Mouse (Mus musculus) midbrain, embryonic 15.5 days (tissue): ENCODE data around the gene Pkd1. TPM values are rescaled to one million over a fixed set of nuclear protein-coding genes. Genes with fewer than 3 reads are reported as not detected.

ENCODE experiments used
- ATAC-seq: fragments of 200-750 bp; cut with Nextera tagmentation; replicated peaks from 2 replicates; pipeline ENCODE4 v1.8.0; 2017; ENCODE audit warnings: moderate TSS enrichment
- H3K27ac ChIP-seq: fragments of 300-500 bp; sonication (generic); 2 replicates; pipeline ENCODE4 v1.5.1; 2015; ENCODE audit warnings: mild to moderate bottlenecking, inconsistent platforms
- H3K27me3 ChIP-seq: fragments of 300-500 bp; sonication (generic); replicated peaks from 2 replicates; pipeline ENCODE4 v1.6.1; 2015; ENCODE audit warnings: inconsistent platforms
- H3K36me3 ChIP-seq: fragments of 300-500 bp; sonication (generic); replicated peaks from 2 replicates; pipeline ENCODE4 v1.6.1; 2015; ENCODE audit warnings: inconsistent platforms
- H3K4me1 ChIP-seq: fragments of 300-500 bp; sonication (generic); 2 replicates; pipeline ENCODE4 v1.6.1; 2015; ENCODE audit warnings: inconsistent platforms
- H3K4me2 ChIP-seq: fragments of 300-500 bp; sonication (generic); 2 replicates; pipeline ENCODE4 v1.6.1; 2015; ENCODE audit warnings: inconsistent platforms, mild to moderate bottlenecking, moderate library complexity
- H3K4me3 ChIP-seq: fragments of 300-500 bp; sonication (generic); 2 replicates; pipeline ENCODE4 v1.5.1; 2015; ENCODE audit warnings: mild to moderate bottlenecking, inconsistent platforms
- H3K9ac ChIP-seq: fragments of 300-500 bp; sonication (generic); 2 replicates; pipeline ENCODE4 v1.6.1; 2015; ENCODE audit warnings: mild to moderate bottlenecking, inconsistent platforms
- H3K9me3 ChIP-seq: fragments of 300-500 bp; sonication (generic); 2 replicates; pipeline ENCODE4 v1.6.1; 2016; ENCODE audit warnings: inconsistent platforms
- WGBS: fragments of 180-500 bp; shearing (Covaris S2); methylation state at CpG from one replicate; pipeline ENCODE4 v1.1.7; 2015; ENCODE audit warnings: mixed read lengths; 5-methylcytosine and 5-hydroxymethylcytosine counted together
- polyA plus RNA-seq: library from polyadenylated mRNA; unstranded; fragments of >200 nt; fragmentation: Nextera tagmentation; extraction: Ambion mirVana; gene quantifications from 2 replicates; pipeline ENCODE4 v1.2.1, GENCODE M21; 2015

Pkd1 gene
- polyA plus RNA-seq, 1 experiment from 2014 or later, result 29.0 TPM

DNA sequence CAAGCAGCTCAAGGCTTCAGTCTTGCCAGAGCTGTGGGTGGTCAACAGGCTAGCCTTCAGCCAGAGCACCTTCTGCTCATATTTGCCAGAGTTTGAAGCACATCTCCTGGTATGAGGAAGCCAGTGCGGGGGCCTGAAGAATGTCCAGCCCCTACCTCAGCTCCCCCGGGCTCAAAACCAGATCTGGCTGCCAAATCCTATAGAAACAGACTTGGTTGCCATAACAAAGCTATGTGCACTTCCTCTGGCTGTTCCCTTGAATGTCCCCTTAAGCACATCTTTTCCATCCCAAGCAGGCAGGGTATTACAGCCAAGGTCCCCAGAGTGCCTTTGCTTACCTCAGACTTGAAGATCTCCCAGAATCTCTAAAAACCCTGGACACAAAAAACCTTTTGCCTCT lies 24.9 kb upstream of the Pkd1 start:
- H3K9me3 ChIP-seq, result no peaks in the 10 kb centered on the region
- no peaks in the 10 kb centered on the region for H3K27me3 ChIP-seq
- H3K9ac ChIP-seq, result no peak overlapping the region
- H3K4me2 ChIP-seq, result no peak overlapping the region
- H3K4me1 ChIP-seq, result peaks cover 38% of the 10 kb centered on the region
- no peak overlapping the region for H3K4me3 ChIP-seq
- ATAC-seq, result no peak
- no peaks in the 10 kb centered on the region for H3K36me3 ChIP-seq
- 87% methylated on average over 2 of the region's 2 CpGs for WGBS
- H3K27ac ChIP-seq, result no peak overlapping the region

DNA sequence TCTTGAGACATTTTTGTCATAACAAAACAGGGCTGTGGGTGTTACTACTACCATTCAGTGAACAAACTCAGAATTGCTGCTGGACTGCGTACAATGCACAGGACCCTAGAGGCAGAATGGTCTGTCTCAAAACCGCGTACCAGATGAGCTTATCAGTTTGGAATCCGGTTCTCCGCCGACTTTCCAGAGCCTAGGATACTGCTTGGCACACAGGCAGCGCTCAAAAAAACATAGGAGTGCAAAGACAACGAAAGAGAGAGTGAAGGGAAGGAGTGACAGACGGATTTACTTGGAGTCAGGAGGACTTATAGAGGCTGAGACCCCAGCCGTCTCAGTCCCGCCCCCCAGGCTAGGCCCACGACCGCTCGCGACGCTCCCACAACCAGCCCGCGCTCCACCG lies 22.3 kb upstream of the Pkd1 start:
- peak overlapping the region; percentile 64 for H3K4me2 ChIP-seq
- H3K4me1 ChIP-seq, result peaks cover 56% of the 10 kb centered on the region
- H3K36me3 ChIP-seq, result no peaks in the 10 kb centered on the region
- WGBS, result 0% methylated on average over 19 of the region's 19 CpGs
- no peaks in the 10 kb centered on the region for H3K27me3 ChIP-seq
- ATAC-seq, result peak; percentile 7
- H3K9me3 ChIP-seq, result no peaks in the 10 kb centered on the region
- H3K27ac ChIP-seq, result peak overlapping the region; percentile 88
- H3K9ac ChIP-seq, result peak overlapping the region; percentile 95
- H3K4me3 ChIP-seq, result peak overlapping the region; percentile 94

DNA sequence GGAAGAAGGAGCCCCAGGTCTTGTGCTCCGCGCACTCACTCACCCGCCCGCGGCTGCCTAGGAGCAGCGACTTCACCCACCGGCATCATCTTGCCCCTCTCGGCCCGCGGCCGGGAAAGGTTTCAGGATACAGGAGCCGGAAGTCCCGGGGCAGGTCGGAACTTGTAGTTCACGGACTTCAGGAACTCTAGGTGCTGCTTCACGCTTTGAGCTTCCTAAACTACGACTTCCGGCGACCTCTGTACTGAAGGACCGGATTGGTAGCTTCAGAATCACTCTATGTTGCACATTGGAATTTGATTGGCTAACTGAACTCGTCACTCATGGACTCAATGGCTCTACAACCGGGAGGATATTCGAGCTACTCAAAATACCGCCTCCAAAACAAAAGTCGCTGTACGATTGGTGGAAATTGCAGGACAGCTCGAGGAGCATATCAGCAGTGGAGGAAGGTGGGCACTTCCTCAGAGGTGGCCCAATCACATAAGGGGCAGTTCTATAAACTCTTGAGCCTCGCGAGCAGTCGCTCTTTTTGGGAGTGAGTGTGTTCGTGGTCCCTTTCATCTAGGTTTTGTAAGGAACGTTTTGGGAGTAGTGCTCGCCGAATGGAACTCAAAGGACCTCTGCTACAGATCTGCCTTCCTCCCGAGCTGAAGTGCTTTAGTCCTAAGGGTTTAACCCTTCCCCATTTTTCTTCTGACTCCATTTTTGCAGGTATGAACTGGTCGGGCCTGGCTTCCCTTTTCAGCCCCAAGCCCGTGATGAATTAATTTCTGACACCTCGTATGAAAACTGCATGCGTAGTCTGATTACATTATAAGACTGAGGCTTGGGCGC lies 21.7 kb upstream of the Pkd1 start, which contains the start of gene Traf7:
TSS of gene Traf7 (minus strand) at position 216 of the 837 bp plus-strand sequence.
- peaks cover 62% of the 10 kb centered on the region for H3K4me1 ChIP-seq
- H3K36me3 ChIP-seq, result no peaks in the 10 kb centered on the region
- H3K9me3 ChIP-seq, result no peaks in the 10 kb centered on the region
- H3K27ac ChIP-seq, result peak within 1 kb of the TSS; percentile 89
- peak within 1 kb of the TSS; percentile 81 for H3K4me2 ChIP-seq
- WGBS, result under 1% methylated on average over 40 of the region's 40 CpGs
- peak within 1 kb of the TSS; percentile 94 for H3K4me3 ChIP-seq
- ATAC-seq, result peak; percentile 97
- H3K9ac ChIP-seq, result peak within 1 kb of the TSS; percentile 95
- no peaks in the 10 kb centered on the region for H3K27me3 ChIP-seq

DNA sequence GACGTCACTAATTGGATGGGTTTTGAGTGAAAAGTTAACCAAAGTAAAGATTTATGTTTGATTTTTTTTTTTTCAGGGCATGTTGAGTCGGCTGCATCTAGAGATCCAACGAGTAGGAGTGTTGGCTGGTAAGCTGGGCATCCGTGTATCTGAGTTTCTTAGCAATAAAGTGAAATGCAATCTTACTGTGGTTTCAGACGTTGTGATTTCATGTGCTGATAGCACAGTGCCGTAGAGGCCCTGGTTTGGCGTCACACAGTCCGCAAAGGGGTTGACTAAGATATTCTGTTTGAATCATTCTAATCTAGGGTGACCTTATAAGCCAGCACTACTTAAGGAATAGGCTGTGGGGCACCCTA lies 21.1 kb upstream of the Pkd1 start:
- H3K27me3 ChIP-seq, result no peaks in the 10 kb centered on the region
- peak overlapping the region; percentile 57 for H3K9ac ChIP-seq
- peak overlapping the region; percentile 89 for H3K27ac ChIP-seq
- no peak for ATAC-seq
- peak overlapping the region; percentile 59 for H3K4me3 ChIP-seq
- H3K9me3 ChIP-seq, result no peaks in the 10 kb centered on the region
- peaks cover 68% of the 10 kb centered on the region for H3K4me1 ChIP-seq
- H3K36me3 ChIP-seq, result no peaks in the 10 kb centered on the region
- WGBS, result under 1% methylated on average over 8 of the region's 8 CpGs
- peak overlapping the region; percentile 81 for H3K4me2 ChIP-seq

DNA sequence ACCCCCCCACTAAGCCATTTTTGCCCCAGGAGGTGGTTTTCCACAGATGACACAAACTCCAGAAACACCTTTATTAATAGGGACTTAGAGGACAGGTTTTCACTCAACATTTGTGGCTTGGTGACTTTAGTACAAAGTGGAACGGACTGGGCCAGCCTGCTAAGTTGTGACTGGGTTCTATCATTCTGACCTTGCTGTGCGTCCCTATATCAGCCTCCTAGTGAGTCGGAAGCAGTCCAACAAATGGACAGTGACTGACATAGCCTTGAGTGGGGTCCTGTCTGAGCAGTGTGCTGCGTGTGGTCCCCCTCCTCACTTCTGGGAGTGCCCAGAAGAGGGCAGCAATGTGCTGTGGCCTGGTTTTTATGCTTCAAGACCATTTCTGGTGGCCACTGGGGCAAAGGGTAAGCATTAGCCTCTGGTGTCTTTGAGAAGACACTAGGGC lies 20.6 kb upstream of the Pkd1 start:
- 2% methylated on average over 4 of the region's 4 CpGs for WGBS
- peak overlapping the region; percentile 89 for H3K27ac ChIP-seq
- peak overlapping the region; percentile 57 for H3K9ac ChIP-seq
- H3K9me3 ChIP-seq, result no peaks in the 10 kb centered on the region
- H3K4me1 ChIP-seq, result peaks cover 70% of the 10 kb centered on the region
- H3K4me3 ChIP-seq, result peak overlapping the region; percentile 59
- no peak for ATAC-seq
- H3K4me2 ChIP-seq, result peak overlapping the region; percentile 81
- no peaks in the 10 kb centered on the region for H3K27me3 ChIP-seq
- H3K36me3 ChIP-seq, result no peaks in the 10 kb centered on the region

DNA sequence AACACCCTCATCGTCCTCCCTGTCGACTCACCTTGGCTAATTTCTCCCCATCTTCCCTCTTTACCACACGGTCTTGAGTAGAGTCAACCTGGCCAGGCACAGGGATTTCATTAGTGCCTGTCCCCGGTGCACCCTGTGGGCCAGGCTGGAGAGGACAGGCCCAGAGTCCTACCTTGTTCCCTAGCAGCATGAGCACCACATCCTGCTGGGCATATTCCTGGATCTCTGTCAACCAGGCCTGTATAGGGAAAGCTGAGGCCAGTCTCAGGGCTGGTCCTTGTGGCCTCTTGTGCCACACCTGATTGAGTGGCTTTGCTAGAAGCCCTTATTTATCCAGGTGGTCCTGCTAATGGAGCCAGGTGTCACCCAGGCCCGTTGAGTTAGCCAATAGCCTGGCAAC lies 19.8 kb upstream of the Pkd1 start:
- H3K4me3 ChIP-seq, result peak overlapping the region; percentile 59
- peak overlapping the region; percentile 57 for H3K9ac ChIP-seq
- H3K36me3 ChIP-seq, result no peaks in the 10 kb centered on the region
- no peak for ATAC-seq
- no peak overlapping the region for H3K27ac ChIP-seq
- H3K9me3 ChIP-seq, result no peaks in the 10 kb centered on the region
- 28% methylated on average over 5 of the region's 5 CpGs for WGBS
- no peaks in the 10 kb centered on the region for H3K27me3 ChIP-seq
- H3K4me1 ChIP-seq, result peaks cover 68% of the 10 kb centered on the region
- H3K4me2 ChIP-seq, result peak overlapping the region; percentile 81

DNA sequence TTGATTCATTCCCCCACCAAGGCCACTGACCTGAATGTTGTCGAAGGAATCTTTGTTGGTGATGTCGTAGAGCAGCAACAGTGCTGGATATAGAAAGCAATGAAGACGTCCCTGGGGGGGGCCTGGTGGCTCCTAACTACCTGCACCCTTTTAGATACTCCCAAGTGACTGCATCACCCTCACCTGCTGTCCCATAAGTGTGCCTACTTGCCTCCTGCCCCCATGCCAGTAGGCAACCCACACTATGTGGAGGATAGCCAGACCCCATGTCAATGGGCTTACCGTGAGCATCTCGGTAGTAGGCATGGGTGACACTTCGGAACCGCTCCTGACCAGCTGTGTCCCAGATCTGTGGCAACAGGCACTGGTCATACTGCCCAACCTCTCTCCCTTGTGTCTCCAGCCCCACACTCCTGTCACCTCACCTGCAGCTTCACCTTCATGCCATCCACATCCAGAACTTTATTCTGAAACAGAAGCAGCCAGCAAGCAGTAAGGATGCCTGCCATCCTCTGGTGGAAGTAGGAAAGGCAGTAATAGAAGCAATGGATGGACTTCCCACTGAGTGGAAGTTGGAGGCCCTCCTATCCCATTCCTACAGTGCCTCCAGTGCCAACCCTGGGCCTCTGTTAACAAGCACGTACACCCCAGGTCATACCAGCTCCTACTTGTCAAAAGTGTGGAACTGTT lies 19.1 kb upstream of the Pkd1 start:
- no peak overlapping the region for H3K4me3 ChIP-seq
- no peak overlapping the region for H3K27ac ChIP-seq
- 34% methylated on average over 8 of the region's 8 CpGs for WGBS
- H3K9me3 ChIP-seq, result no peaks in the 10 kb centered on the region
- peaks cover 61% of the 10 kb centered on the region for H3K4me1 ChIP-seq
- H3K27me3 ChIP-seq, result no peaks in the 10 kb centered on the region
- H3K9ac ChIP-seq, result no peak overlapping the region
- peak overlapping the region; percentile 81; the same call in 1 of the 2 replicates for H3K4me2 ChIP-seq
- ATAC-seq, result no peak
- no peaks in the 10 kb centered on the region for H3K36me3 ChIP-seq

DNA sequence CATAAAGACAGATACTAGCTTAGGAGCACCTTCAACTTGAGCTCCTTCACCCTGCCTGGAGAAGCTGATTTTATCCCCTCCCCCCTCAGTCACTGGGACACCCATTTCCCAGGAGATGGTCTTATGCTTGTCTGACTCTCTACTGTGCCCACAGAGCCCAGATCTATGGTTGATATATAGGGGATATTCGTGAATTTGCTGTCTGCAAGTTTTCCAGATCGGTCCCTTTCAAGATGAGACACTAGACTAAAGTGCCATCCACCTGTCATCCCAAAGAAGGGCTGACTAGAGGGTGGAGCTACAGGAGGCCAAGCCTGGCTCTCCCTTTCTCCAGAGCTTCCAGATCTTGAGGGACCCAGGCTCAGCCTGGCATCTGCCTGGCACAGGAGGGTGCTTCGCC lies 18.6 kb upstream of the Pkd1 start:
- H3K36me3 ChIP-seq, result no peaks in the 10 kb centered on the region
- peaks cover 57% of the 10 kb centered on the region for H3K4me1 ChIP-seq
- H3K9ac ChIP-seq, result no peak overlapping the region
- no peak overlapping the region for H3K27ac ChIP-seq
- no peaks in the 10 kb centered on the region for H3K9me3 ChIP-seq
- no peak overlapping the region for H3K4me2 ChIP-seq
- H3K4me3 ChIP-seq, result no peak overlapping the region
- no peak for ATAC-seq
- WGBS, result 62% methylated on average over 3 of the region's 3 CpGs
- no peaks in the 10 kb centered on the region for H3K27me3 ChIP-seq

DNA sequence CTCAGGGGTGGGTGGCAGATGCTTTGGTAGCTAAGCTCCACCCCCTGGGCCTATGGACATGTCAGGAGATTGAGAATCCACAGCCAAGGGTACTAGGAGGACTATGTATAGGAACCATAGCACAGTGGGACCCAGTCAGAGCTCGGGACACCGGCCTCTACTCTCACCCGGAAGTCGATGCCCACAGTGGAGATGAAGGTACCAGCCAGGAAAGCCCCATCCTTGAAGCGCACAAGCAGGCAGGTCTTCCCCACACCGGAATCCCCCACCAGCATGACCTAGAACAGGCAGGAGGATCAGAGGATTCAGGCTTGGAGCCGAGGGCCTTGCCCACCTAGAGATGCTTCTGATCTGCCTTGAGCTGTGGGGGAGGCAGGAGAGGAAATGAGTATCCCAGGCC lies 17.6 kb upstream of the Pkd1 start:
- H3K36me3 ChIP-seq, result no peaks in the 10 kb centered on the region
- no peaks in the 10 kb centered on the region for H3K9me3 ChIP-seq
- H3K4me3 ChIP-seq, result no peak overlapping the region
- no peak for ATAC-seq
- no peaks in the 10 kb centered on the region for H3K27me3 ChIP-seq
- 84% methylated on average over 7 of the region's 7 CpGs for WGBS
- H3K27ac ChIP-seq, result no peak overlapping the region
- peaks cover 47% of the 10 kb centered on the region for H3K4me1 ChIP-seq
- 0 out of 2 replicates have a peak overlapping the region, but pooled peaks have one; percentile 11 for H3K9ac ChIP-seq
- H3K4me2 ChIP-seq, result no peak overlapping the region

DNA sequence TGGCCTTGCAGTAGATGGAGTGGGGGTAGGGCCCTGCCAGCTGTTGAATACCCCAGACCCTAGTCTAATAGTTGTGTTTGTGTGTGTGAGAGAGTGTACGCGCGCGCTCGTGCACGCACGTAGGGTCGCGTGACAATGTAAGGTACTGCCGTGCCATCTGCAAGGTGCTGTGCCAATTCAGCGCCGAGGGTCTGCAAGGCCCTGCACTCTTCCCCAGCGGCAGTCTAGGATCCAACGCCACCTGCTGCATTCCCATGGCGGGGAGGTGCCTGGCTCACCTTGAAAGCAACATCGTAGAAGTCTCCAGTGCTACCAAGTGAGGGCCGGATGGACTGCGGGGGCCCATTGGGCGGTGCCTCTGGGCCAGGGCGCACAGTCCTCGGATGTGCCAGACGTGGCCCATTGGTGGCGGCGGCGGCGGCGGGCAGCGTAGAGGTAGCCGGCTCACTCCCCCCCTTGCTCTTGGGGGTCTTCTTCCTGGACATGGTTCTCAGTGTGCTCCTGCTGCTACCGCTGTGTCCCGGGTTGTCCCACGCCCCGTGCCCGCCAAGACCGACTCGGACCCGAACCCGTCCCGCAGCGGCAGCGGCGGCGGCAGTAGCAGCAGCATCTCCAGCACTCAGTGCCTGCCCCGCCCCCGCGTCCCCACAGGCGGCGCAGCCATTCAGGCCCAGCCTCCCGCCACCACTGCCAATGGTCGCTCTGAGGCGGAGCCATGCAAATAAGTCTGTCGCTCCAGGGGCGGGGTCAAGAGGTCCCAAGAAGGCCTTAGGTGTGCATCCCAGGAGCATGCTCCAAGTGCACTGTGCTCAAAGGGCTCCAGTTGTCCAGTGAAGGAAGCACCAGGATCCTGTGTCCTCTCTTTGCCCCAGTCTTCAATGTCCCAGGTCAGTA lies 16.3 kb upstream of the Pkd1 start:
- no peaks in the 10 kb centered on the region for H3K9me3 ChIP-seq
- H3K27me3 ChIP-seq, result no peaks in the 10 kb centered on the region
- 0 out of 2 replicates have a peak overlapping the region, but pooled peaks have one; percentile 12 for H3K27ac ChIP-seq
- peak overlapping the region; percentile 39 for H3K4me3 ChIP-seq
- peaks cover 57% of the 10 kb centered on the region for H3K4me1 ChIP-seq
- H3K36me3 ChIP-seq, result no peaks in the 10 kb centered on the region
- peak overlapping the region; percentile 66 for H3K4me2 ChIP-seq
- WGBS, result 7% methylated on average over 52 of the region's 53 CpGs
- peak; percentile 40; the same call in 1 of the 2 replicates for ATAC-seq
- H3K9ac ChIP-seq, result peak overlapping the region; percentile 47

DNA sequence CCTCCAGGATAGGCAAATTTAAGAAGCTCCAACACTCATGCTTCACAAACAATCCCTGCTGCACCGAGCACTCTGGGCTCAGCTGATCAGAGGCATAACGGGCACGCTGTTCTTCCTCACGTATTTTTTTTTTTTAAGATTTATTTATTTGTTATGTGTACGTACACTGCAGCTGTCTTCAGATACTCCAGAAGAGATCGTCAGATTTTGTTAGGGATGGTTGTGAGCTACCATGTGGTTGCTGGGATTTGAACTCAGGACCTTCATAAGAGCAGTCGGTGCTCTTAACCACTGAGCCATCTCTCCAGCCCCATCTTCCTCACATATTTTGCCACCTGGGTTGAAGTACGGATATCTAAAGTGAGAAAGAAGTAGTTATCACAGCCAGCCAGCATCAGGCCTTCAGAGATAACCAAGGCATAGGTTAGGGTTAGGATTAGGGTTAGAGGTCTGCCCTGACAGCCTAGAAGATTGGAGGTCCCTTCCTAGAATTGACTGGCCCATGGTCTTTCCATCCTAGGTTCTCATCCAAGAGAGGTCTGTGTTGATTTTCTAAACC lies 15.4 kb upstream of the Pkd1 start, which contains the start of gene Rab26:
TSS of gene Rab26 (minus strand) at position 51 of the 559 bp plus-strand sequence.
- no peaks in the 10 kb centered on the region for H3K9me3 ChIP-seq
- 89% methylated on average over 8 of the region's 8 CpGs for WGBS
- H3K27ac ChIP-seq, result 0 out of 2 replicates have a peak within 1 kb of the TSS, but pooled peaks have one; percentile 12
- peak within 1 kb of the TSS; percentile 39 for H3K4me3 ChIP-seq
- H3K27me3 ChIP-seq, result no peaks in the 10 kb centered on the region
- H3K36me3 ChIP-seq, result no peaks in the 10 kb centered on the region
- peaks cover 49% of the 10 kb centered on the region for H3K4me1 ChIP-seq
- H3K9ac ChIP-seq, result peak within 1 kb of the TSS; percentile 47
- peak within 1 kb of the TSS; percentile 66 for H3K4me2 ChIP-seq
- no peak for ATAC-seq
